Mouse (Mus musculus): ENCODE results near the gene Lemd2. TPM values are rescaled to one million over a fixed set of nuclear protein-coding genes. Genes with fewer than 3 reads are reported as not detected.
A peak's percentile ranks its signal among the peaks of the same experiment; 100 is the strongest.

Lemd2 gene
- total and polyA plus RNA-seq, 3 experiments: 46.8 to 59.7 TPM; not detected in 1

DNA sequence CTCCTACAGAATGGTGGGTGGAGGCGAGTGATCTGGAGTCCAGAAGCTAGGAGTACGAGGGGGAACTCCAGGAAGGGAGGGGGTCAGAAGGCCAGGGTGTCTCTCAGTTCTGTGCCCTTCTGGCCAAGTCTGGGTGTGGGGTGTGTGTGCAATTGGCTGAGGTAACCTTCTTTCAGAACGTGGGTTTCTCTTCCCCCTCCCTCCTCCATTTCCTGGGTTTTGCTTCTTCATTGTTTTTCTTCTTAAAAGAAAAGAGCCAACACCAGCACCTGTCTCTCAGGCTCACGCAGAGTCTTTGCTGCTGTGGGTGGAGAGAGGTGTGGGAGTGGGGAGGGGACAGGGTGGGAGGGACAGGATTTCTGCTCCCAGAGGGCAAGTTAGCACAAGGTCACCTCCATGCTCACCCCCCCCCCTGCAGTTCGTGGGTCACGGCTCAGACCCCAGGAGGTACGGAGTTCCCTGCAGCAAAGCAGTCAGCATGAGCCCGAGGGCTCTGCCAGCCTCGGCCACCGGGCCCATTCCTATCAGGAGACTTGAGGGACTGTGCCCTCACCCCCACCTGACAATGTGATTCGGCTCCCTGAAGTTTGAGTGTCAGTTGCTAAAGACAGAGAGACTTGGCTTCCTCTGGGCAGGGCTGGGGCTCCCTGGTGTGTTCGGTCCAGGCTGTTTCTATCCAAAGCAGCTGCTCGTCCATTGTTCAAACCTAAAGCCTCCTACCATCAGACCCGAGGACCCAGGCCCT, 25.6 kb upstream of the Lemd2 start:
- H3K36me3 ChIP-seq (ENCODE audit: control insufficient read depth in 1 of 2, insufficient read depth in 2 of 2, low read length in 2 of 2): no peaks in the 10 kb centered on the region
- TF ChIP-seq ZNF384 (IDR thresholded peaks at IDR 0.05; ENCODE audit: low read depth, low read length): no peak
- TF ChIP-seq CTCF (IDR thresholded peaks at IDR 0.05 in 2 of 3, conservative IDR thresholded peaks at IDR 0.05 in 1 of 3; ENCODE audit: control insufficient read depth in 1 of 3, insufficient read depth in 1 of 3, low read depth in 2 of 3, low read length in 3 of 3, poor library complexity in 1 of 3, severe bottlenecking in 1 of 3): no peak
- TF ChIP-seq MYB (IDR thresholded peaks at IDR 0.05; ENCODE audit: low read depth, low read length): no peak
- TF ChIP-seq NRF1 (IDR thresholded peaks at IDR 0.05; ENCODE audit: insufficient read depth, low read depth, low read length, poor library complexity, severe bottlenecking): no peak
- no peak for TF ChIP-seq POLR2A (IDR thresholded peaks at IDR 0.05; ENCODE audit: control insufficient read depth in 1 of 2, insufficient read depth in 1 of 2, low read depth in 1 of 2, low read length in 2 of 2, poor library complexity in 1 of 2)
- no peak for TF ChIP-seq ZC3H11A (IDR thresholded peaks at IDR 0.05; ENCODE audit: low read depth, low read length)
- TF ChIP-seq MXI1 (IDR thresholded peaks at IDR 0.05; ENCODE audit: low read depth, low read length): no peak
- TF ChIP-seq ZKSCAN1 (IDR thresholded peaks at IDR 0.05; ENCODE audit: low read depth, low read length): no peak
- no peak for TF ChIP-seq ETS1 (IDR thresholded peaks at IDR 0.05; ENCODE audit: low read depth, low read length)
- no peak for TF ChIP-seq RCOR1 (IDR thresholded peaks at IDR 0.05; ENCODE audit: low read depth, low read length)
- TF ChIP-seq POLR2AphosphoS5 (IDR thresholded peaks at IDR 0.05; ENCODE audit: borderline replicate concordance, low read depth, low read length): no peak
- TF ChIP-seq JUND (IDR thresholded peaks at IDR 0.05; ENCODE audit: low read depth, low read length): no peak
- TF ChIP-seq EP300 (IDR thresholded peaks at IDR 0.05; ENCODE audit: low read depth in 1 of 2, low read length in 2 of 2): no peak
- TF ChIP-seq MAFK (IDR thresholded peaks at IDR 0.05; ENCODE audit: borderline replicate concordance, low read depth, low read length): no peak
- no peak for TF ChIP-seq MEF2A (IDR thresholded peaks at IDR 0.05; ENCODE audit: extremely low read depth, insufficient replicate concordance, low read depth, low read length, poor library complexity, severe bottlenecking)
- no peaks in the 10 kb centered on the region for H3K4me1 ChIP-seq (ENCODE audit: control insufficient read depth in 1 of 2, insufficient read depth in 2 of 2, low read length in 2 of 2)
- H3K4me3 ChIP-seq (ENCODE audit: control insufficient read depth in 1 of 2, insufficient read depth in 1 of 2, low read depth in 2 of 2, low read length in 2 of 2): no peak overlapping the region
- no peaks in the 10 kb centered on the region for H3K9me3 ChIP-seq (replicated peaks; ENCODE audit: insufficient read depth, low read length)
- no peaks in the 10 kb centered on the region for H3K79me2 ChIP-seq (ENCODE audit: control insufficient read depth, insufficient read depth, low read length, poor library complexity)
- no peak for DNase-seq (ENCODE audit: low read depth, low spot score)
- no peak overlapping the region for H3K9ac ChIP-seq (ENCODE audit: control insufficient read depth, low read depth, low read length, poor library complexity, severe bottlenecking)
- H3K27me3 ChIP-seq (ENCODE audit: control insufficient read depth in 1 of 2, insufficient read depth in 2 of 2, low read length in 2 of 2): no peaks in the 10 kb centered on the region
- H3K27ac ChIP-seq (ENCODE audit: control insufficient read depth, low read depth, low read length): no peak overlapping the region

DNA sequence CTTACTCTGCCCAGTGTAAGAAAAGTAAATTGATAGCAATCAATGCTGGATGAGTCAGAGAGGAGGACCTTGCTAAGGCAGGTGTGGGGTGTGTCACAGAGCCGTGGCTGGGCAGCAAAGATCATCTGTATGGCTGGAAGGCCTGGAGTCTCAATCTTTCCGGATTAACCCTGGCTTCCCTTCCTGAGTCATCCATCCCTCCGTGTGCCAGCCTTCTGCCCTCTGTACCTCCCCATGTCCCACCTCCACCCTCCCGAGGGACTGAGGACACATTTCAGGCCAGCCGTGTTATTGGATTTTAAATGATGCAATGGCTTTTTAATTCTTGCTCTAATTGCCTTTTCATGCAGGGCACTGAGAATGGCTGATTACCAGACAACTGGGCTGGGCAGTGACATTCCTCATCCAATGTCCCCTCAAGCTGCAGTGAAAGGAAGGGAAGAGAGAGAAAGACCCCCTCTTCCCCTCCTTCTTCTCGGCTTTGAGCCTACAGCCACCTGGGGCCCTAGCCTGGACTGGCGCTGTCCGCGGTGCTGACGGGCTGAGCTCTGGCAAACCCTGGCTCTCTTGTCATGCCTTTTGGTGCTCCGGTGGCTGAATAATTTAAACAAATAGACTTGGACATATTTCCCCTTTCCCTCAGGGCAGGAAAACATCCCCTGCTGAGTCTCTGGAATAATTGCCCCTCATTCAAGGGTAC, 24.1 kb upstream of the Lemd2 start:
- Histone ChIP-seq H3K9ac (ENCODE audit: control insufficient read depth, low read depth, low read length, poor library complexity, severe bottlenecking) (no peak overlapping the region), H3K4me1 (ENCODE audit: control insufficient read depth in 1 of 2, insufficient read depth in 2 of 2, low read length in 2 of 2) (no peaks in the 10 kb centered on the region), H3K36me3 (ENCODE audit: control insufficient read depth in 1 of 2, insufficient read depth in 2 of 2, low read length in 2 of 2) (no peaks in the 10 kb centered on the region), H3K79me2 (ENCODE audit: control insufficient read depth, insufficient read depth, low read length, poor library complexity) (no peaks in the 10 kb centered on the region), H3K27me3 (ENCODE audit: control insufficient read depth in 1 of 2, insufficient read depth in 2 of 2, low read length in 2 of 2) (no peaks in the 10 kb centered on the region), H3K27ac (ENCODE audit: control insufficient read depth, low read depth, low read length) (no peak overlapping the region), H3K9me3 (replicated peaks; ENCODE audit: insufficient read depth, low read length) (no peaks in the 10 kb centered on the region), H3K4me3 (ENCODE audit: control insufficient read depth in 1 of 2, insufficient read depth in 1 of 2, low read depth in 2 of 2, low read length in 2 of 2) (no peak overlapping the region)
- TF ChIP-seq MAFK (IDR thresholded peaks at IDR 0.05; ENCODE audit: borderline replicate concordance, low read depth, low read length): no peak
- TF ChIP-seq SIN3A (IDR thresholded peaks at IDR 0.05; ENCODE audit: low read length): peak; percentile 47; the same call in 1 of the 2 replicates
- DNase-seq (ENCODE audit: low read depth, low spot score): peak; percentile 58
